Mouse (Mus musculus): ENCODE measurements around the gene Sec24c.

- TF ChIP-seq GATA1 (IDR thresholded peaks at IDR 0.05; ENCODE audit: low read length), result no peak
- no peak for TF ChIP-seq TAL1 (IDR thresholded peaks at IDR 0.05; ENCODE audit: low read length)
These were observed 24.4 kb downstream of the Sec24c start for GRCm38 (mm10) chr14:20698515-20698914.
